Comparison of ENCODE assay signal across 8 mouse cellular contexts in the genomic region with DNA sequence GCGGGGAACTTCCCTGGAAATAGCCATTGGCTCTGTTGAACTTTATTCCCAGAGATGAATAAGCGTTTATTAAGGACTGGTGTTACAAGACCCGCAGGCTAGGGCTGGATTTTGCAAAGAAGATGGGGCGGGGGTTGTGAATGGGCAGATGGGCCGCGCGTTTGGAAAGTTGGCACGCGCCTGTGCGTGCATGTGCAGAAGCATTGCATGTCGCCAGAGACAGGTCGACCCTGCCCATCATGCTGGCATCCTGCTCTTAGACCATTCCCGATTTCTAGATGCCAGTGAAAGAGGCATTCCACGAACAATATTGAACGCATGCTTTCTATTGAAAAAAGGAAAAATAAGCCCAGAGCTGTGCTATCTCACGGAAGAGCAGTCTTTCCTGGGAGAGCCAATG.
DNase-seq lines count a peak whose midpoint lies in the region; ATAC-seq lines count a peak whose summit lies in the region.

No protein-coding gene starts in this region.

- H3K4me3 ChIP-seq in heart, embryonic 15.5 days: peak overlapping the region; percentile 30
- H3K4me3 ChIP-seq in hindbrain, embryonic 12.5 days: peak overlapping the region; percentile 41
- H3K4me3 ChIP-seq in midbrain, embryonic 10.5 days: peak overlapping the region; percentile 56

- H3K9me3 ChIP-seq in heart, embryonic 15.5 days (replicated peaks): no peaks in the 10 kb centered on the region
- no peaks in the 10 kb centered on the region for H3K9me3 ChIP-seq in hindbrain, embryonic 12.5 days (replicated peaks)
- H3K9me3 ChIP-seq in midbrain, embryonic 10.5 days (replicated peaks): no peaks in the 10 kb centered on the region

- H3K27me3 ChIP-seq in heart, embryonic 15.5 days: peaks cover 36% of the 10 kb centered on the region
- peaks cover 15% of the 10 kb centered on the region for H3K27me3 ChIP-seq in hindbrain, embryonic 12.5 days
- peaks cover 47% of the 10 kb centered on the region for H3K27me3 ChIP-seq in midbrain, embryonic 10.5 days (ENCODE audit: low read depth, poor library complexity, severe bottlenecking)

- no peaks in the 10 kb centered on the region for H3K36me3 ChIP-seq in heart, embryonic 15.5 days
- H3K36me3 ChIP-seq in hindbrain, embryonic 12.5 days: no peaks in the 10 kb centered on the region
- no peaks in the 10 kb centered on the region for H3K36me3 ChIP-seq in midbrain, embryonic 10.5 days

- no peak overlapping the region for H3K9ac ChIP-seq in heart, embryonic 15.5 days
- peak overlapping the region; percentile 54; the same call in 1 of the 2 replicates for H3K9ac ChIP-seq in hindbrain, embryonic 12.5 days

- no peak for ATAC-seq in heart, embryonic 15.5 days (replicated peaks; ENCODE audit: insufficient number of reproducible peaks, insufficient read depth, low FRiP score, low read depth)
- ATAC-seq in hindbrain, embryonic 12.5 days (ENCODE audit: low FRiP score): peak; percentile 51; the same call in 1 of the 2 replicates

- DNase-seq in heart, adult 18-20 months: no peak
- DNase-seq in cerebellum, adult 9-10 months: peak; percentile 76
- peak; percentile 22 for DNase-seq in midbrain, embryonic 10.5 days (ENCODE audit: low spot score)
- no peak for DNase-seq in thymus, adult 18-20 months
- DNase-seq in kidney, adult 8-10 months: no peak
- no peak for DNase-seq in lung, postnatal 10 days

- peak overlapping the region; percentile 54 for H3K4me2 ChIP-seq in heart, embryonic 15.5 days
- H3K4me2 ChIP-seq in hindbrain, embryonic 12.5 days (replicated peaks): peak overlapping the region; percentile 74

- peaks cover 4% of the 10 kb centered on the region; the same call in 1 of the 2 replicates for H3K4me1 ChIP-seq in heart, embryonic 15.5 days (replicated peaks)
- peaks cover 15% of the 10 kb centered on the region for H3K4me1 ChIP-seq in hindbrain, embryonic 12.5 days
- H3K4me1 ChIP-seq in midbrain, embryonic 10.5 days: peaks cover 18% of the 10 kb centered on the region

- 29% methylated on average over 16 of the region's 16 CpGs for WGBS in heart, embryonic 15.5 days
- WGBS in hindbrain, embryonic 12.5 days: 29% methylated on average over 16 of the region's 16 CpGs
- 25% methylated on average over 16 of the region's 16 CpGs for WGBS in midbrain, embryonic 10.5 days

- H3K27ac ChIP-seq in heart, embryonic 15.5 days: no peak overlapping the region
- peak overlapping the region; percentile 75 for H3K27ac ChIP-seq in hindbrain, embryonic 12.5 days
- no peak overlapping the region for H3K27ac ChIP-seq in midbrain, embryonic 10.5 days (replicated peaks)

Comparison
In these comparisons a context has a peak if more than half of its experiments do, and no peak if none do; other contexts are left out.
1. DNase-seq: peak in cerebellum, adult 9-10 months (single experiment) and midbrain, embryonic 10.5 days (single experiment); none in heart, adult 18-20 months (0 of 2), thymus, adult 18-20 months (0 of 2), kidney, adult 8-10 months (0 of 2) and lung, postnatal 10 days (single experiment).
2. Peak in every context shown above with its lines, with median percentiles within 50 percentile points of each other: H3K4me3 ChIP-seq.